Mouse (Mus musculus): Measurements from ENCODE around the gene Arrdc2. TPM values are rescaled to one million over a fixed set of nuclear protein-coding genes. Genes with fewer than 3 reads are reported as not detected.

Gene Arrdc2
- 100 to 1,000 TPM in 1 of 2 experiments, 10 to 100 TPM in 1; 58.3 to 202 TPM for total RNA-seq (2021)
- long read RNA-seq, experiment 1, transcript Arrdc2-201 (8 exons, 2,355 nt) = major isoform, 671 of 822 reads
- long read RNA-seq, experiment 1, transcript Arrdc2-207 (1 exons, 1,459 nt) = minor isoform, 14 of 822 reads
- long read RNA-seq, experiment 1, partial matches to known transcripts = 47 of 822 reads
- long read RNA-seq, experiment 1, other reads (novel, unspliced or antisense) = 90 of 822 reads
- long read RNA-seq, experiment 2, transcript Arrdc2-201 (8 exons, 2,355 nt) = major isoform, 91 of 138 reads
- long read RNA-seq, experiment 2, transcript Arrdc2-207 (1 exons, 1,459 nt) = minor isoform, 6 of 138 reads
- long read RNA-seq, experiment 2, partial matches to known transcripts = 25 of 138 reads
- long read RNA-seq, experiment 2, other reads (novel, unspliced or antisense) = 16 of 138 reads

GRCm38 (mm10) chr8:70839408-70840351 lies at the start of gene Arrdc2:
Arrdc2 (minus strand) TSS chr8:70839720.
- DNase-seq (ENCODE audit: low spot score) = peak; percentile 100

- DNase-seq (ENCODE audit: low spot score) = no peak
These were observed 48.1 kb upstream of the Arrdc2 start for GRCm38 (mm10) chr8:70887669-70888068.

DNA sequence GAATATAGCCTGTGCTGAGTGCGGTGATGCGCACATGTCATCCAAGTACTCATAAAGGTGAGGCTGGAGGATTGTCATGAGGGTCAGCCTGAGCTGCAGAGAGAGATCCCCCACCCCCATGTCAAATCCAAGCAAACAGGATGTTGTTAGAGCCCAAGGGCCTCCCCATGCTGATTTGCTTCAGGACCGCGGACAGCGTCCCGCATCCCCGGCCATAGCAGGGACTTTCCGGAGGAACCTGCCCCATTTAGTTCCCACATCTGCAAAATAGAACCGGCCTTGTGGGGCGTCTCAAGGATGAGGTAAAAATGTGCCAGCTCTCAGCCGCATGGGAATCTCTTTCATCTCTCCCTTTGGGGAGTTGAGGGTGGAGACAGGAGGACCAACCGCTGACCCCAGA lies 46.1 kb upstream of the Arrdc2 start:
- DNase-seq (ENCODE audit: low spot score) = no peak

DNA sequence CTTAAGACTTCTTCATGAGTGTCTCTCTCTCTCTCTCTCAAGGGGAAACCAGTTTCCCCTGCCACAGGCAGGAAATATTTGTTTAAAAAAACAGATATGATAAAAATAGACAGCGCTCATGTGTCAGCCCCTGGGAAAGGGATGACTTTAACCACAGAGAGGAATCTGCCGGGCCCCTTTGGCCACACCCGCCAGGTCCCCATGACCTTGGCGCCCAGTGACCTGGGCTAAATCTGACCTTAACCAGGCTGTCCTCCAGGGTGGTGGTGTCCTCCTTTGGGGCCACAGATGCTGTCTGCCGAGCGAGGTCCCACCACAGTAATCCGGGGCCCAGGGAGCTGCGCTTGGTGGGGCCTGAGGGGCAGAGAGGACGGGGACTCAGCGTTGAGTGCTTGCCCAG lies 45.2 kb upstream of the Arrdc2 start:
- no peak for DNase-seq (ENCODE audit: low spot score)

GRCm38 (mm10) chr8:70884186-70884585 lies 44.7 kb upstream of the Arrdc2 start:
- DNase-seq (ENCODE audit: low spot score) = no peak

- DNase-seq (ENCODE audit: low spot score) = no peak
These were observed 41.0 kb upstream of the Arrdc2 start for GRCm38 (mm10) chr8:70880546-70880945.

DNA sequence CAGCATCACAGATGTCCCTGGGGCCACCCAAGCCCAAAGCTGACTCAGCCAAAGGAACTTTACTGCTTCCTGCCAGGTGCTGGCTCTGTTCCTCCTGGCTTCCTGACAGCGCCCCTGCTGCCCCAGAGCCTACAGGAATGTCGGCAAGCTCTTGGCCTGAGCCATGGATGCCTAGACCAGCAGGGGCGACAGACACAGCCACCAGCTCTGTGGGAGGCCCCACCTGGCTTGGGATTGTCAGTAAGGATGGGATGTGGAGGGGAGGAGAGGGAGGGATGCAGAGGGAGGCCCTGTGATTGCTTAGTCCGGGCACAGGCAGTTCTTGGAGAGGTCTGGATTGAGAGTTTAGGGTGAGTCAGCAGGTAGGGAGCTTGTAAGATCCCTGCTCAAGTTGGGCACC lies 40.6 kb upstream of the Arrdc2 start:
- DNase-seq (ENCODE audit: low spot score) = no peak

GRCm38 (mm10) chr8:70879500-70879899 lies 40.0 kb upstream of the Arrdc2 start:
- no peak for DNase-seq (ENCODE audit: low spot score)

DNA sequence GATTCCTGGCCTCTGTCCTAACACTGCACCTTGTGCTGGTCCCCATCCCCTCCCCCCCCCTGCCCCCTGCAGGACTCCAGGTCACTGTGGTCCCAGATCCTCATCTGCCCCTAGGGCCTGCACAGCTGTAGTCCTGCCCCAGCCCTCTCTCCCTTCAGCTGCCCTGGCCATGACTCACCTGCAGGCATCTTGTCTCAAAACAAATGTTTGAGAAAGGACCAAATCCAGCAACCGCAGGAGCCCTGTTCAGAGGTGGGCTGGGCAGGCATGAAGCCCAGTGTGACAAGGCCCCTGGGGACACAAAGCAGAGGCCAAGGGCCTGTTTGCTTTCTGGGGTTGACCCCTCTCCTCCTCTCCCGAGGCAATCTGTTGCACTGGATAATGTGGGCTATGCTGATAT lies 38.7 kb upstream of the Arrdc2 start:
- DNase-seq (ENCODE audit: low spot score) = no peak

DNA sequence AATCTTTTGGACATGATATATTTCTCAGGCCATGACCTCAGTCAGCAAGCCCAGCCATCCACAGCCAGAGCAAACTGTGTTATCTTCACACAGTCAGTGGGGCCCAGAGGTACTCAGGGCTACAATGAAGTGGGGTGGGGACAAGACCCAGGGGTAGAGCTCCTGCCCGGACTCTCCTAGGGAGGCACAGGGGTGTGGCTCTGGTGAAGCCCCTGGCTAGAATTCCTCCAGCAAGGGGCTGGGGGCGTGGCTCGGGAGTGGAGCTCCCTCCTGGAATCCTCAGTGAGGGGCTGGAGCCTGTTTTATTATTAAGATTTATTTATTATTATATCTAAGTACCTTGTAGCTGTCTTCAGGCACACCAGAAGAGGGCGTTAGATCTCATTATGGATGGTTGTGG lies 36.9 kb upstream of the Arrdc2 start:
- DNase-seq (ENCODE audit: low spot score) = no peak

DNA sequence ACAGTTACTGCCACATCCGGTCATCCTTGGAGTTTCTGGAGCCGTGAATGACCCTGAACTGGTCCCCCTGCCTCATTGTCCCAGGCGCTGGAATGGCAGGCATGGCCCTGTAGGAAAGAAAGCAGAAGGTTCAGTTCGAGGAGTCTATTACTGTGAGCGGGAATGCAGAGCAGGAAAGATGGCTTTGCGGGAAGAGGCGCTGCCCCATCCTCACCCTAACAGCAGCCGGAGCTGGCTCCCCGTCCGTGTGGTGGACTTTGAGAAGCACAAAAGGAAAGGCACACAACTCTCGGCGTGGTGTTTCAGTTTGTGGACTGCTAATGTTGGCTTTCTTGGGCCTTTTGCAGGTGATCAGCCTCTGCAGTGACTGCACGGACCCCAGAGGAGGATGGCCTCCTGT lies 34.9 kb upstream of the Arrdc2 start:
- DNase-seq (ENCODE audit: low spot score) = no peak

DNA sequence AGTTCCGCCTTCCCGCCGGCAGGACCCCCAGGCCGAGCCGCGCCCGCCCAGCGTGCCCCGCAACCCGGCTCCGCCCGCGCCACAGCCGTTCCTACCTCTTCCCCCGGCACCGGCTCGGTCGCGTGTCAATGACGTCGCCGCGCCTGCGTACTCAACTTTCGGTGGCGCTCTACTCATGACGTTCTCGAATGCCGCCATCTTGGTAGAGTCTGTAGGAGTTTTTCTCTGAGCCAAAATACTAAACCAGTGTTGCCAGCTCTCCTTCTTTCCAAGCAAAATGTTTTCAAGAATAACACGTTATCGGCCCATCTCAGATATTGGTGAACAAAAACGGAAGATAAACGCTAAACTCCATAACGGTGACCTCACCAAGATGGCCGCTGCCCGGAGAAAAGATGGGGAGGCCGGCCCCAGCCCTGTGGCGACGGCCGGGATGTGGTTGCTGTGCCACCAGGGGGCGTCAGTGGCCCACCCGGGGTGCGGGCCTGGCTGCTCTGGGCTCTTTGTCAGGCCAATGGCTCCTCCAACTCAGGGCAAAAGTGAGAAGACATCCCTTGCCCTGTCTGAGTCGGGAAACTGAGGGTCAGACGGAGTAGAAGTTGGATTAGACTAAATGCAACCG lies 34.0 kb upstream of the Arrdc2 start, which contains the start of gene Ccdc124:
Ccdc124 (minus strand) TSS at position 572 of the 622 bp plus-strand sequence.
- DNase-seq (ENCODE audit: low spot score) = peak; percentile 96

- DNase-seq (ENCODE audit: low spot score) = no peak
These were observed 33.3 kb upstream of the Arrdc2 start for GRCm38 (mm10) chr8:70872643-70873363.

DNA sequence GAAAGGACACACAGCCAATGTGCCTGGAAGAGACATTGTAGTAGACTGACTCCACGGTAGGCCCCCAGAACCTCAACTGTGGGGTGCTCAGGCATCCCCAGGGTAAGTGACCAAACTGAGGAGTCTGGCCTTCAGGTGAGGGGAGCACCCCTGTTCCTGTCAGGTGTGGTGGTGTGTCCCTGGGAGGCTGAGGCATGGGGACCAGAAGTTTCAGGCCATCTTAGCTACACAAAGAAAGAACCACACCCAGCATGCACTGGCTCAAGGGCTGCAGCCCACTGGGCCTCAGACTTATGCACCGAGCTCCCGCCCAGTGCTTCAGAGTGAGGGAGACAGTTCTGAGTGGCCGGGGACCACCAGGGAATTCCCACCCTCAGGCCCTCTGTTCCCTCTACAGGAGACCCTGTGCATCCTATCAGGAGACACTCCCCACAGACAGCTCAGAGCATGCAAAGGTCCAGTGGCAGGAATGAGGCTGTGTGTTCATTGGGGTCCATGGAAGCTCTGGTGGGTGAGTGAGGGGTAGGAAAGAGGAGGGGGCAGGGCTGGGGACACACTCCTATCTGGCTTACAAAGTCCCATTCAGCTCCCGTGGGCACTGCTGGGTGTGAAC lies 31.8 kb upstream of the Arrdc2 start:
- no peak for DNase-seq (ENCODE audit: low spot score)

DNA sequence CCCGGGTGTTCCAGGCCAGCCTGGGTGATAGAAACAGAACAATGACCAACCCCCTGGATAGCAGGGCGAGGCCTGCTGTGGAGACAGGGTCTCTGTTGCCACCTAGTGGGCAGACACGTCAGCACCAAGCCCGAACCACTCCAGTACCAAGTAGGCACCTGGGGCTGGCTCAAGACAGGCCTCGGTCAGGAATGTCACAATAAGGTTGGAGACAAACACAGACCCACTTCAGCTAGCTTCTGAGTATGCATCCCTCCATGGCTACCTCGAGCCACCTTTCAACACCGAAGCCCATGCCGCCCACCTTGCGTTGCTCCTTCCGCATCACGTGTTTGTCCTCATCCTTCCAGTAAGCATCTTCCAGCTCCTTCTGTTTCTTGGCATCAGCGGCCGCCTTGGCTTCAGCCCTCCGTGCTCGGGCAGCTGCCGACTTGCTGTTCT lies 30.1 kb upstream of the Arrdc2 start:
- DNase-seq (ENCODE audit: low spot score) = peak; percentile 71

GRCm38 (mm10) chr8:70869199-70869571 lies 29.7 kb upstream of the Arrdc2 start:
- DNase-seq (ENCODE audit: low spot score) = no peak

DNA sequence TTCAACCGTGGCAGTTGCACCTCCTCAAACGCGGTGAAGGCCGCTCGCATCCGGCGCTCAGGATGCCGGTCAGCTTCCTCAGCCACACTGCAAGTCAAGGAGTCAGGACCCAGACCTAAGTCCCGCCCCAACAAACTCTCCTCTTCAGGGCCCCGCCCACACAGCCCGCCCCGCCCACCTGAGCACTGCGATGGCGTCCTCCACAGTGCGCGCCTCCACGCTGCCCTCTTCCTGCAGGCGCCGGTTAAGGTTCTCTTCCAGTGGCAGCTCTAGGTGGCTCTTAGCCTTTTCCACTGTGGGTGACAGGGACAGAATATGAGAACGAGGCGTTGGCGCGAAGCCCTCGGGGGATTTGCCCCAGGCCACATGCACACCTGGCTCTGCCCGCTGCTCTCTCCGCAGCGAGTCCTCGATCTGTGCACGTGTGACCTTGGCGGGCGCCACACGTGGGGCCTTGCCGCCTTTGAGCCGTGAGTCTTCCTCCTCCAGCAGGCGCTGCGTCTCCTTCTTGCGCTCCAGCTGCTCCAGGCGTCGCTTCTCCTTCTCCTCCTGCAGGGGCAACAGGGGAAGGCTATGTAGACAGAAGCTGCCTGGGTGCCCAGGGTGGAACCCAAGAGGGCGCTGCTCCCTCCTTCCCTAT lies 29.2 kb upstream of the Arrdc2 start:
- no peak for DNase-seq (ENCODE audit: low spot score)

DNA sequence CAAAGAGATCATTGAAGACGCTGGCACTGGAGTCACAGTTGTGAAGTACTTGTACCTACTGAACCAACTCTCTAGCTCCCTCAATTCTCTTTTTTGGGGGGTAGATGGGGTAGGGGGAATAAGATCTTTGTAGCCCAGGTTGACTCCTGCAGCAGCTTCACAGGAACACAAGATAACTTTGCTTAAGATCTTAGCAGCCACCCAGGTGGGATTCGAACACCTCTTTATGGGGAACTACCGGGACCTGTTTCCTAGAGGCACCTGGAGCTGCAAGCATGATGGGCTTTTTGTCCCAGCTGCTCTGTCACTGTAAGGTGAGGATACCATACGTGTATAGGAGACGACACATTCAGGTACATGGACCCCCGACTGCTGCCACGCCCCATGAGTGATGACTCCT lies 27.0 kb upstream of the Arrdc2 start:
- DNase-seq (ENCODE audit: low spot score) = no peak

GRCm38 (mm10) chr8:70866001-70866520 lies 26.5 kb upstream of the Arrdc2 start:
- DNase-seq (ENCODE audit: low spot score) = no peak
